Mouse (Mus musculus) liver, embryonic 14 days (tissue): ENCODE measurements around the gene Gm21119. TPM values are rescaled to one million over a fixed set of nuclear protein-coding genes. Genes with fewer than 3 reads are reported as not detected.

ENCODE experiments used
- polyA plus RNA-seq: library from polyadenylated mRNA; depleted of rRNA; stranded (reverse); fragments of >200 nt; gene quantifications from 2 replicates; pipeline ENCODE4 v1.2.3, GENCODE M21; 2012; rRNA removed

Gene Gm21119
- polyA plus RNA-seq, result not detected in 2 replicates

DNA sequence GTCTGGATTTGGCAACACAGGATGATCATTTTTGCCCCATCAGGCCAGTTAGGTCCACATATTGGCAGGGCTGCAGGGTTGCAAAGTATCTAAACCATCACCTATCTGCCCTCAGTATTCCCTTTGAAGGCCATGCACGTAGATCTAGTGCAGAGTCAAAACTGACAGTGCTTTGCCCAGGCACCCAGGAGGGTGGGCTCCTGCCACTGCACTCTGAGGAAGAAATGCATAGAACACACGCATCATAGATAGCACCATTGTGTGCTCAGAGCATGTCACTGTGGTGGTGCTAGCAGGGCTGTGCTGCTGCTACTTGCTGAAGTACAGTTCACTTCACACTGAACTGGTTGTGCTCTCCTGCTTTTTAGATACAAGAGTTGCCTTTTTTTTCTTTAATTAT is at the start of gene Gm21119:
TSS of gene Gm21119 (plus strand) at position 301 of the 400 bp plus-strand sequence.

